Mouse (Mus musculus) kidney, postnatal 25 days (tissue): ENCODE results near the gene Gm11639.
"Not testable (repeated sequence)": the region's sequence is repeated elsewhere in the genome, so short reads cannot be mapped to it uniquely, and the experiment has no call there.

Experiments
- DNase-seq, 2 experiments: peaks; one replicate each; pipeline ENCODE4 v3.0.0; 2021; ENCODE audit warnings: mixed read lengths in 2 of 2

The Gm11639 gene

GRCm38 (mm10) chr11:105120551-105121061, 435.1 kb downstream of the Gm11639 start:
- no peak for DNase-seq

GRCm38 (mm10) chr11:105121792-105122191, 436.3 kb downstream of the Gm11639 start:
- DNase-seq: not testable (repeated sequence)

- peak; percentile 88 to 90 for DNase-seq
Observed at GRCm38 (mm10) chr11:105123986-105124385, 438.5 kb downstream of the Gm11639 start.

- DNase-seq: peak; percentile 92 to 94
Observed at GRCm38 (mm10) chr11:105125735-105126519, 440.4 kb downstream of the Gm11639 start, which contains the start of gene Mettl2. Mettl2 (plus strand) TSS chr11:105126425.

DNA sequence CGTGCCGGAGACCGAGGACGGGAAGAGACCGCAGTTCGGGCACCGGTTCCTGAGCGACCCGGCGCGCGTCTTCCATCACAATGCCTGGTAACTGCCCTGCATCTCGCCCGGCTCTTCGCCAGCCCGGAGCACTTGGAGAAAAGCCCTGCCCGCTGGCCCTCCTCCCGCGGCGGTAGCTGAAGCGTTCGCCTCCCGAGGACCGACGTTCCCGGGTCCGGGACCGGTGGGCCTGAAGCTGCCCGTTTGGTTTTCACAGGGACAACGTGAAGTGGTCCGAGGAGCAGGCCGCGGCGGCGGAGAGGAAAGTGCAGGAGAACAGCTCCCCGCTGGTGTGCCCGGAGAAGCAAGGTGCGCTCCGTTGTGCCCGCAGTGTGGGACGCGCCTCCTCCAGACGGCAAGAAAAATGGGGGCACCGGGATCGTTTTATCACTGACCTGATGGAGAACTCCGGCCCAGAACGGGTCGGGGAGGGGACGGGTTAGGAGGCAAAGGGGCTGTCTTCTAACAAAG, 441.1 kb downstream of the Gm11639 start:
- DNase-seq: peak in 1 of 2 experiments; percentile 5

DNA sequence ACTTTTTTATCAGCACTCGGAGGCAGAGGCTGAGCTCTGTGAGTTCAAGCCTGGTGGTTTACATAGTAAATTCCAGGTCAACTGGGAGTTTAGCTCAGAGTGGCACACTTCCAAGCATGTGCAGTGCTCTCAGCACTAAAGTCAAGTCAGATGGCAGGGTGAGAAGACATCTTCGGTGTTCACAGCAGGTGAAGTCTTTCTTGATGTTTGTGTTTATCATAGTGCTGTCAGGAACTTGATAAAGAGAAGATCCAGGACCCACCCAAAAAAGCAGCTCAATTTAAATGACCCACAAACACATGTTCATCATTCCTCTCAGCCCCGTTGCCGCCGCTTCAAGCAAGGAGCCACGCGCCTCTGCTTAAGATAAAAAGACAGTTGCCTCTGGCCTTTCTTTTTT, 450.2 kb downstream of the Gm11639 start:
- no peak for DNase-seq

- not testable (repeated sequence) for DNase-seq
Observed at GRCm38 (mm10) chr11:105137255-105137654, 451.7 kb downstream of the Gm11639 start.

- DNase-seq: not testable (repeated sequence)
Observed at GRCm38 (mm10) chr11:105140512-105140911, 455.0 kb downstream of the Gm11639 start.

GRCm38 (mm10) chr11:105141115-105141514, 455.6 kb downstream of the Gm11639 start:
- DNase-seq: no peak

DNA sequence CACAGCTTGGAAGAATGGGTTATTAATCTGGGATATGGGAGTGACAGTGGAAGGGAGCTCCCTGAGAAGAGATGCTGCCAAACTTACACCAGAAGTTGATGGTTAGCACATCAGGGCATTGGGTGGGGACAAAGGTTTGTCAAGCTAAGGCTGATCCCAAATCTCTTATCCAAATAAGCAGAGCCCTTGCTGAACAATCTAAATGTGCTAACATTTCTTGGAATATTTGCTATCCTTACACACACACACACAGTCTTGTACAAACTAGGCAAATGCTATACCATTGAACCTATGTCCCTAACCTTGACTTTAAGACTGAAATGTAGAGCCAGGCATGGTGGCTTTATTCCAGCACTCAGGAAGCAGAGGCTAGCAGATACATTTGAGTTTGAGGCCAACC, 458.1 kb downstream of the Gm11639 start:
- no peak for DNase-seq

GRCm38 (mm10) chr11:105144084-105144483, 458.6 kb downstream of the Gm11639 start:
- no peak for DNase-seq

DNA sequence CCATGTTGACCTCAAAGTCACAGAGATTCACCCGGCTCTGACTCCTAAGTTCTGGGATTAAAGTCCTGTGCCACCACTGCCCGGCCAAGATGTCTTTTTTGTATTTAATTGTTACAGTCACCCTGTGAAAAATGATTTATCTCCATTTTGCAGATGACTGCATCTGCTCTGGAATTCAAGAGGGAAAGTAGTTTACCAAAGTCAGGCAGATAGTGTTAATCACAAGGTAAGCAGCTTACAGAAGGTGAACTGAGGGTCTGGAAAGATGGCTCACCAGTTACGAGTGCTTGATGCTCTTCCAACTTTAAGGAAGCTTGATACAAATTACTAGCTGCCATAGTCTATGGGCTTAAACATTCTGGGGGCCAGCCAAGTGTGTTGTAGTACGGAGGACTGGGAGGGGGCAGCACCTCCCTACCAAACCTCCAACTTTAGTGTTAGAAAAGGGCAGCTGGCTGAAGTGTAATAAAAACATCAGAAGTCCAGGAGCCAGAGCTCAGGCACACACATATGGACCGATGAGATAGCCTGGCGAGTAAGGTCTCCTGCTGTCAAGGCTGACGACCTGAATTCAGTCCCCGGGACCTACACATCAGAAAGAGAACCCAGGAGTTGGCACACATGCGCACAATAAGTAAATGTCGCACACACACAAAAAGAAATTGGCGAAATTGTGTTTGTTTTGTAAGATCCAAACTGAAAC, 459.2 kb downstream of the Gm11639 start:
- DNase-seq: peak in 1 of 2 experiments; percentile 57

DNA sequence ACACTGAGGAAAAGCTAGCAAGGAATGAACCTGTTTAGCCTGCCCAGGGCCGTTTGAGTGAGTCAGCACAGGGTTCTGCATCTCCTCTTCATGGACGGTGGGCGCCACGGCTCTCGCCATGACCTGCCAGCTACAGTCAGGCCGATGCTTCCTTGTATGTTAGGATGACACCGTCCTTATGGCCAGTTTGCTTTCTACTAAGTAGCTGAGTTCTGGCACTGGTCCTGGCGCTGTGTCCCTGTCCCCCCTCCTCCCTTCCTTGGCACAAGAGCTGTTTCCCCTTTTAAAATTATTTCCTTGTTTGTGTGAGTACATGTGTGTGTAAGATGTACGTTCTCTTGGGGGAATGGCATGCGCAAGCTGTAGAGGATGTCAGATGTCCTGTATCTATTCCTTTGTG, 459.7 kb downstream of the Gm11639 start:
- DNase-seq: no peak

GRCm38 (mm10) chr11:105146593-105146992, 461.1 kb downstream of the Gm11639 start, which contains the start of gene Gm10842:
Gm10842 (plus strand) TSS chr11:105146893.
- no peak for DNase-seq

DNA sequence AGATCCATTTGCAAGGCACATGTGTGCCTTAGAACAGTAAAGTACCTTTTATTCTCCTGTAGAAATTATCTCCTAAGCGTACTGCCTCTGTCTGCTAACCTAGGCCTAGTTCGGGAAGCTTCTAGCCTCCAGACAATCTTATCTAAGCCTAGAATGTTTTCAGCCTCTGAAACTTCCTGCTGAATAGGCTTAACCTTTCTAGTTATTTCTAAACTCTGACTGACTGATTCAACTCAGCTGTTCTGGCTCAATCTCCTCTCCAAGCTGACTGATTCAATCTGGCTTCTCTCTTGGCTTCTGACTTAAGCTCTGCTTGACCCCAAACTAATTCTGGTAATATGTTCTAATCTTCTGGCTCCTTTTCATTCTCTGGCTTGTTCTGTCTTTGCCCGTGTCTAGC, 463.8 kb downstream of the Gm11639 start:
- DNase-seq: no peak

DNA sequence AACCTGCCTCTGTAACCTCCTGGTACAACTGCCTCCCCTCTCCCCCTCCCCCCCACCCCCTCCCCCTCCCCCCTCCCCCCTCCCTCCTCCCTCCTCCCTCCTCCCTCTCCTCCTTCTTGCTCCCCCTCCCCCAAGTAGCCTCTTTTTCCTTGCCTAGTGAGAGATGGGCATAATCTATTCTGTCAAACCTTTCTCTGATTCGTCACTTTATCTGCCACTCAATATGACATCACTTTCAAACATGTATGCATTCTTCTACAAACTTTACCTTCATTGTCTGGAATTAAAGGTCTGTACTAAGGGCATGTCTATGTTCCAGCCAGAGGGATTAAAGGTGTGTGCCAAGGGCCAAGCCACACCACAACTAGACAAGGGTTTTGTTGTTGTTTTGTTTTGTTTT, 464.3 kb downstream of the Gm11639 start:
- no peak for DNase-seq

DNA sequence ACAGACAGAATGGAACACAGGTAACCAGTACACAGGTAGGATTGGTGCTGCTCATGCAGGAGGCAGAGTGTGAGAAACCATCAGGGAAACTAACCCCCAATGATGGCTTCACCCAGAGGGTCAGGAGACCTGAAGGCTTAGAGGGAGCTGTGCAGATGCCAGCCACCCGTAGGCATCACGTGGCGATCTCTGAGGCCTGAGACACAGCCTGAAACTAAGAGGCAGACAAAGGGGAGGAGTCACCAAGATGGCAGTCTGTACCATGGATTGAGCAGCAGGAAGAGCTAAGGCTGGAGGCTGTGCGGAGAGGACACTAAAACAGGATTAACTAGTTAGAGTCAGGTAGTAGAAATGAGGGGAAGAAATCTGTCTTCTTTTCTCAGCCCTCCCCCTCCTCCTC, 465.2 kb downstream of the Gm11639 start:
- DNase-seq: no peak

DNA sequence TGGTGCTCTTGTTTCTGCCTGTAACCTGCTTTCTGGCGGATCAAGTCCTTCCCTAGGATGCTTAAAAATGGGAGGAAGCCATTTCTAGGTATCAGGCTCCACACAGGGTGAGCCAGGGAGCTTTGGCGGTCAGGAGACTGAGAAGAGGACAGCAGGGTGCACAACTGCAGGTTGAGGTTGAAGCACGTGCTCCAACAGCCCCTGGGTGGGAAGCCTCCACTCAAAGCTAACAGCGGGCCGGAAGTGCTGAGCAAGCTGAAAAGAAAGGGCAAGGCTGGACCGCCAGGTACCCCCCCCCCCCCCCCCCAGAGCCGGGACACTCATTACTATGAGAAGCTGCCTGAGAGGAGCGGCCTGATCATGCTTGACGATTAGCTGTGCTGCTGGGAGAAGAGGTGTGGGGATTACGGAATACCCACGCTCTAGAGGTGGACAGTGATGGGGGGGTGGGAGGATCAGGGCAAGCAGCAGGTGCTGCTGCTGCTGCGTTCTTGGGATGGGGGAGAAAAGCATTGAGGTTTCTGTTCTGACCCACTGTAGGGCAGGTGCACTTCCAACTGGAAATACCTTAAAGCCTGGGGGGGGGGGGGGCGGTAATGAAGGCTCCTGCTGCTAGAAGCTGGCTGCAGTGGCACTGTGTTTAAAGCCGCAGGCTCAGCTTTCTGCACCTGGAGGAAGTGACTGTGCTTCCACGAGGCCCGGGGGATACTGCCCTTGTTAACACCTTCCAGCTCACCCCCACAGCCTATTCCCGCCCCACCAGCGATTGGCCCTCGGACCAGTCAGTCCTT, 465.9 kb downstream of the Gm11639 start:
- DNase-seq: peak in 1 of 2 experiments; percentile 50

DNA sequence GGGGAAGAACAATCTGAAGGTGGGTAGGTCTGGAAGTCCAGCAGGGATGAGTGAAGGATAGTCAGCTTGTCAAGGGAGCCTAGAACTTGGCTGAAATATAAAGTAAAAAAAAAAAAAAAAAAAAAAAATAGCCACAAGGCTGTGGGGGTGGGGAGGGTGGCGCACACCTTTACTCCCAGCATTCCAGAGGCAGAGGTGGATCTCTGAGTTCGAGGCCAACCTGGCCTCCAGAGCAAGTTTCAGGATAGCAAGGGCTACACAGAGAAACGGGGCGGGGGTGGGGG, 466.5 kb downstream of the Gm11639 start:
- no peak for DNase-seq

DNA sequence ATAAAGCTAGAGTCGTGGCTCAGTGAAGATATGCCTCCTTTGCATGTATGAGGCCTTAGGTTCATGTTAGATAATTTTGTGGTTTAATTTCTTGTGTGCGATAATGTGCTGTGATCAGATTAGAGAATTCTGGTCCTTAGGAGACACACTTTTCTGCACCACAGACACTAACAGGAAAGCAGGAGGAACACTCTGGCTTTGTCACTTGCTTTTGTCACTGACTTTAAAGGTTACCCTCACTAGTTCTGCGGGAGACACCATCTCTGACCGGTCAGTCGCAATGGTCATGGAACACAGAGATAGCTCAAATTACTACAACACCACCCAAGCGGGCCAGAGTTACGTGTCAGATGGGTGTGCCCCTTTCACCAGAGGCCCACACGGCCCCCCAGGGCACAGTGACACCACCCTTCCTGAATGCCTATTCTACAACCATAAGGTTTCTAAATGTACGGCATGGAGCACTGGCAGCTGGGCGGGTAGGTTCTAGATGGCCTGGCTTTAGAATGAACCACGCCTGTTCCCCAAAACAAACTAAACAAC, 466.9 kb downstream of the Gm11639 start:
- no peak for DNase-seq

- peak; percentile 64 to 82 for DNase-seq
Observed at GRCm38 (mm10) chr11:105153068-105153833, 467.7 kb downstream of the Gm11639 start.

GRCm38 (mm10) chr11:105155915-105156314, 470.4 kb downstream of the Gm11639 start:
- DNase-seq: peak; percentile 64 to 90
